Mouse (Mus musculus): Measurements from ENCODE around the gene Slmap.

Gene Slmap

GRCm38 (mm10) chr14:26476391-26476790 is 58.3 kb downstream of the Slmap start:
- no peak for DNase-seq (ENCODE audit: low spot score in 2 of 2)

- no peak for DNase-seq (ENCODE audit: low spot score in 2 of 2)
These were observed 66.8 kb downstream of the Slmap start for GRCm38 (mm10) chr14:26467974-26468373.

- DNase-seq (ENCODE audit: low spot score in 2 of 2): no peak
These were observed 68.1 kb downstream of the Slmap start for GRCm38 (mm10) chr14:26466544-26467125.

GRCm38 (mm10) chr14:26465898-26466297 is 68.8 kb downstream of the Slmap start:
- DNase-seq (ENCODE audit: low spot score in 2 of 2): no peak

- DNase-seq (ENCODE audit: low spot score in 2 of 2): peak in 1 of 2 experiments; percentile 19
These were observed 75.2 kb downstream of the Slmap start for GRCm38 (mm10) chr14:26459516-26459915.

GRCm38 (mm10) chr14:26454851-26455250 is 79.9 kb downstream of the Slmap start:
- no peak for DNase-seq (ENCODE audit: low spot score in 2 of 2)

GRCm38 (mm10) chr14:26450036-26450800 is 84.5 kb downstream of the Slmap start:
- peak in 1 of 2 experiments; percentile 1 for DNase-seq (ENCODE audit: low spot score in 2 of 2)

GRCm38 (mm10) chr14:26448581-26448980 is 86.2 kb downstream of the Slmap start:
- no peak for DNase-seq (ENCODE audit: low spot score in 2 of 2)

- DNase-seq (ENCODE audit: low spot score in 2 of 2): no peak
These were observed 87.5 kb downstream of the Slmap start for GRCm38 (mm10) chr14:26447223-26447622.

GRCm38 (mm10) chr14:26446538-26446937 is 88.2 kb downstream of the Slmap start:
- no peak for DNase-seq (ENCODE audit: low spot score in 2 of 2)

GRCm38 (mm10) chr14:26442534-26442933 is 92.2 kb downstream of the Slmap start:
- no peak for DNase-seq (ENCODE audit: low spot score in 2 of 2)

GRCm38 (mm10) chr14:26441041-26441812 is 93.5 kb downstream of the Slmap start:
- DNase-seq (ENCODE audit: low spot score in 2 of 2): no peak

- DNase-seq (ENCODE audit: low spot score in 2 of 2): no peak
These were observed 94.7 kb downstream of the Slmap start for GRCm38 (mm10) chr14:26439996-26440395.

GRCm38 (mm10) chr14:26437771-26438170 is 97.0 kb downstream of the Slmap start:
- DNase-seq (ENCODE audit: low spot score in 2 of 2): no peak

- DNase-seq (ENCODE audit: low spot score in 2 of 2): no peak
These were observed 98.4 kb downstream of the Slmap start for GRCm38 (mm10) chr14:26436304-26436703.

GRCm38 (mm10) chr14:26432320-26432719 is 102.4 kb downstream of the Slmap start:
- DNase-seq (ENCODE audit: low spot score in 2 of 2): no peak

- DNase-seq (ENCODE audit: low spot score in 2 of 2): no peak
These were observed 102.8 kb downstream of the Slmap start for GRCm38 (mm10) chr14:26431919-26432318.

- DNase-seq (ENCODE audit: low spot score in 2 of 2): no peak
These were observed 114.5 kb downstream of the Slmap start for GRCm38 (mm10) chr14:26420231-26420630.

GRCm38 (mm10) chr14:26417956-26418355 is 116.8 kb downstream of the Slmap start:
- no peak for DNase-seq (ENCODE audit: low spot score in 2 of 2)

GRCm38 (mm10) chr14:26417088-26417487 is 117.6 kb downstream of the Slmap start:
- DNase-seq (ENCODE audit: low spot score in 2 of 2): no peak

- no peak for DNase-seq (ENCODE audit: low spot score in 2 of 2)
These were observed 121.2 kb downstream of the Slmap start for GRCm38 (mm10) chr14:26413581-26413980.

- no peak for DNase-seq (ENCODE audit: low spot score in 2 of 2)
These were observed 128.0 kb downstream of the Slmap start for GRCm38 (mm10) chr14:26406746-26407145.
